Mouse (Mus musculus) heart, embryonic 12.5 days (tissue): ENCODE data around the gene Prr15. TPM values are rescaled to one million over a fixed set of nuclear protein-coding genes. Genes with fewer than 3 reads are reported as not detected.

Source experiments
- ATAC-seq: fragments of 200-750 bp; cut with Nextera tagmentation; 2 replicates; pipeline ENCODE4 v1.8.0; 2017; ENCODE audit warnings: moderate TSS enrichment, moderate library complexity; ENCODE audit not compliant: insufficient number of reproducible peaks, low FRiP score
- H3K27ac ChIP-seq: fragments of 300-500 bp; sonication (generic); 2 replicates; pipeline ENCODE4 v1.5.1; 2016; ENCODE audit warnings: mild to moderate bottlenecking, moderate library complexity; ENCODE audit not compliant: poor library complexity, severe bottlenecking
- H3K27me3 ChIP-seq: fragments of 300-500 bp; sonication (generic); replicated peaks from 2 replicates; pipeline ENCODE4 v1.6.1; 2016; ENCODE audit warnings: mild to moderate bottlenecking, moderate library complexity
- H3K36me3 ChIP-seq: fragments of 300-500 bp; sonication (generic); 2 replicates; pipeline ENCODE4 v1.6.1; 2016; ENCODE audit warnings: mild to moderate bottlenecking, moderate library complexity
- H3K4me1 ChIP-seq: fragments of 300-500 bp; sonication (generic); replicated peaks from 2 replicates; pipeline ENCODE4 v1.6.1; 2016; ENCODE audit warnings: mild to moderate bottlenecking
- H3K4me2 ChIP-seq: fragments of 300-500 bp; sonication (generic); 2 replicates; pipeline ENCODE4 v1.6.1; 2016; ENCODE audit warnings: mild to moderate bottlenecking, moderate library complexity
- H3K4me3 ChIP-seq: fragments of 300-500 bp; sonication (generic); 2 replicates; pipeline ENCODE4 v1.5.1; 2016; ENCODE audit warnings: mild to moderate bottlenecking
- H3K9ac ChIP-seq: fragments of 300-500 bp; sonication (generic); 2 replicates; pipeline ENCODE4 v1.6.1; 2016; ENCODE audit warnings: mild to moderate bottlenecking, moderate library complexity
- H3K9me3 ChIP-seq: fragments of 300-500 bp; sonication (generic); replicated peaks from 2 replicates; pipeline ENCODE4 v1.6.1; 2016; ENCODE audit warnings: mild to moderate bottlenecking, moderate library complexity
- WGBS: fragments of 180-500 bp; shearing (Covaris S2); methylation state at CpG from one replicate; pipeline ENCODE4 v1.1.7; 2016; 5-methylcytosine and 5-hydroxymethylcytosine counted together
- polyA plus RNA-seq: library from polyadenylated mRNA; unstranded; fragments of >200 nt; fragmentation: Nextera tagmentation; extraction: Ambion mirVana; gene quantifications from 2 replicates; pipeline ENCODE4 v1.2.1, GENCODE M21; 2016

The Prr15 gene
- polyA plus RNA-seq, 1 experiment from 2014 or later, result 13.7 TPM

- Histone ChIP-seq H3K4me1 (peaks cover 11% of the 10 kb centered on the region; the same call in 1 of the 2 replicates), H3K9me3 (no peaks in the 10 kb centered on the region), H3K27me3 (peaks cover 9% of the 10 kb centered on the region; the same call in 1 of the 2 replicates), H3K36me3 (no peaks in the 10 kb centered on the region), H3K27ac (no peak overlapping the region), H3K4me3 (no peak overlapping the region), H3K9ac (no peak overlapping the region), H3K4me2 (no peak overlapping the region)
- WGBS, result 69% methylated on average over 10 of the region's 10 CpGs
- ATAC-seq, result no peak
Measured at GRCm38 (mm10) chr6:54331765-54332164, 6.1 kb downstream of the Prr15 start.

GRCm38 (mm10) chr6:54332203-54332602 lies 6.6 kb downstream of the Prr15 start:
- Histone ChIP-seq H3K4me1 (peaks cover 9% of the 10 kb centered on the region; the same call in 1 of the 2 replicates), H3K27me3 (peaks cover 9% of the 10 kb centered on the region; the same call in 1 of the 2 replicates), H3K9ac (no peak overlapping the region), H3K27ac (no peak overlapping the region), H3K4me3 (no peak overlapping the region), H3K36me3 (no peaks in the 10 kb centered on the region), H3K9me3 (no peaks in the 10 kb centered on the region), H3K4me2 (no peak overlapping the region)
- no peak for ATAC-seq
- whole genome bisulfite sequencing, result 77% methylated on average over 8 of the region's 8 CpGs

GRCm38 (mm10) chr6:54333116-54333651 lies 7.5 kb downstream of the Prr15 start:
- Histone ChIP-seq H3K4me3 (no peak overlapping the region), H3K4me1 (peaks cover 7% of the 10 kb centered on the region; the same call in 1 of the 2 replicates), H3K9ac (no peak overlapping the region), H3K36me3 (no peaks in the 10 kb centered on the region), H3K9me3 (no peaks in the 10 kb centered on the region), H3K4me2 (no peak overlapping the region), H3K27me3 (peaks cover 9% of the 10 kb centered on the region; the same call in 1 of the 2 replicates), H3K27ac (no peak overlapping the region)
- no peak for ATAC-seq
- 53% methylated on average over 11 of the region's 11 CpGs for WGBS

DNA sequence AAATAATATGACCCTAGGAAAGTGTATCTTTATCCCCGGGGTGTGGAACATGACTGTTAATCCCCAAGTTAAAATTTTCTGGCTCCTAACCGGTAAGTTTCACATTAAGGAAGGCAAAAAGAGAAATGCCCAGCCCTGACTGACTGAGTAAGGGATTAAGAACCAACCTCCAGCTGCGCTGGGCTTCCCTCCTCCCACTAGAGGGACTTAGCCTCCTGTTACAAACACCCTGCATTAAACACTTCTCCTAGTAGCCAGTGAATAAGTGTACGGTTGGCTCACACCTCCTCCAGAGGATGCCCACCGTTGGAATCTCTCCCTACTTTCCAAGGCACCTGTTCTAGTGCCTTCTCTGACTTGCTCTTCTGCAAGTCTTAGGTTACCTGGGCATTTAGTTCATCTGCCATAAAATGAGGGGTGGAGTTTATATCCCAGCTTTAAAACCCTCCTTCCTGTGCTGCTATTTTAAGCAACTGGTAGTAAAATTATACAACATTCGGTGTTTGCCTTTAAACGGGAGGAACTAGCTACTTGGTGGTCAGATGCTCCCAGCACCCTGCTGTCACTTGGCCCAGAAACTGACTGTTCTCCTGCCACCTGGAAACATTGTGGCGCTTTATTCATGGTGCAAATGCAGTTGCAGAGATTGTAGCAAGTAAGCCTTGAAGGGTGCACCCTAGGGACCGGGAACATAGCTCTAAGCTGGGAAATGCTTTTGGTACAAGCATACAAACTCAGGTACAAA lies 8.2 kb downstream of the Prr15 start:
- Histone ChIP-seq H3K4me1 (0 out of 2 replicates have a peak, but pooled peaks cover 3% of the 10 kb centered on the region), H3K27ac (no peak overlapping the region), H3K9me3 (no peaks in the 10 kb centered on the region), H3K4me2 (no peak overlapping the region), H3K36me3 (no peaks in the 10 kb centered on the region), H3K4me3 (no peak overlapping the region), H3K27me3 (peaks cover 4% of the 10 kb centered on the region; the same call in 1 of the 2 replicates), H3K9ac (no peak overlapping the region)
- 49% methylated on average over 9 of the region's 9 CpGs for WGBS
- ATAC-seq, result no peak

DNA sequence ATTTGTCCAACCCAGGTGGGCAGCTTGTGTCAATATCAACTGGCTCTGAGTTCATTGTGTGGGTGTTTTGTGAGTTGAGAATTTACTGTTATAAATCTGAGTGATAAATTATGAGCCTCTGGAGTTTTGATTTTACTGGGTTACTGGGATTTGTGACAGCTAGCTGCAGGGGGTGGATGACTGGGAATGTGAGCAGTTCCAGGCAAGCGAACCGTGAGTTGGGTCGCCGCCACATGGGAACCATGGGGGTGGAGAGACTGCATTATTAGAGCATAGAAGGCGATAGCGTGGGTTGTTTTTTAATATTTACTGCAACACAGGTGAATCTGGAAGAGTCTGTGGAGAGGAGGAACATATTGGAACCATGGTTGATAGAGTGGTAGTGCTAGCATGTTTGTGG lies 11.7 kb downstream of the Prr15 start:
- Histone ChIP-seq H3K4me1 (0 out of 2 replicates have a peak, but pooled peaks cover 3% of the 10 kb centered on the region), H3K27me3 (peaks cover 4% of the 10 kb centered on the region; the same call in 1 of the 2 replicates), H3K4me3 (no peak overlapping the region), H3K27ac (no peak overlapping the region), H3K9me3 (no peaks in the 10 kb centered on the region), H3K4me2 (no peak overlapping the region), H3K9ac (no peak overlapping the region), H3K36me3 (no peaks in the 10 kb centered on the region)
- ATAC-seq, result no peak
- 74% methylated on average over 6 of the region's 6 CpGs for WGBS

GRCm38 (mm10) chr6:54341133-54341532 lies 15.5 kb downstream of the Prr15 start:
- Histone ChIP-seq H3K9me3 (no peaks in the 10 kb centered on the region), H3K4me1 (no peaks in the 10 kb centered on the region), H3K27me3 (no peaks in the 10 kb centered on the region), H3K27ac (no peak overlapping the region), H3K4me3 (no peak overlapping the region), H3K36me3 (no peaks in the 10 kb centered on the region), H3K9ac (no peak overlapping the region), H3K4me2 (no peak overlapping the region)
- no peak for ATAC-seq
- WGBS, result 86% methylated on average over 5 of the region's 5 CpGs

DNA sequence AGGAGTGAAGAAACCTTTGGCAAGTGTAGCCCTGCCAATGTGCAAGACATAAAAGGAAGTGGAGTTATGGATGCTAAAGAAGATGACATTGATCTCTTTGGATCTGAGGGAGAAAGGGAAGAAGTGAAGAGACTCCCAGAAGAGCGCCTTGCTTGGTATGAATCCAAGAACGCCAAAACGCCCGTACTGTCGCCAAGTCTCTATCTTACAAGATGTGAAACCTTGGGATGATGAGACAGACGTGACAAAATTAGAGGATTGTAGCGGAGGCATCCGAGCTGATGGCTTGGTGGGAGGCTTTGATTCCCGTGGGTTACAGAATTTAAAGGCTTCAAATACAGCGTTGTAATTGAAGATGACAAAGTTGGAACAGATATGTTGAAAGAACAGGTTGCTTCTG lies 16.6 kb downstream of the Prr15 start:
- WGBS, result 78% methylated on average over 10 of the region's 10 CpGs

GRCm38 (mm10) chr6:54351860-54352259 lies 26.2 kb downstream of the Prr15 start:
- Histone ChIP-seq H3K9me3 (no peaks in the 10 kb centered on the region), H3K27me3 (no peaks in the 10 kb centered on the region), H3K36me3 (no peaks in the 10 kb centered on the region), H3K4me1 (peaks cover 10% of the 10 kb centered on the region), H3K4me3 (no peak overlapping the region), H3K27ac (no peak overlapping the region), H3K4me2 (no peak overlapping the region), H3K9ac (no peak overlapping the region)
- 60% methylated on average over 5 of the region's 5 CpGs for WGBS
- ATAC-seq, result no peak

More for the DNA sequence above, 16.6 kb downstream of the Prr15 start:
- Histone ChIP-seq H3K27me3 (no peaks in the 10 kb centered on the region), H3K4me2 (no peak overlapping the region), H3K4me1 (no peaks in the 10 kb centered on the region), H3K9ac (no peak overlapping the region), H3K27ac (no peak overlapping the region), H3K4me3 (no peak overlapping the region), H3K36me3 (no peaks in the 10 kb centered on the region), H3K9me3 (no peaks in the 10 kb centered on the region)
- ATAC-seq, result no peak

DNA sequence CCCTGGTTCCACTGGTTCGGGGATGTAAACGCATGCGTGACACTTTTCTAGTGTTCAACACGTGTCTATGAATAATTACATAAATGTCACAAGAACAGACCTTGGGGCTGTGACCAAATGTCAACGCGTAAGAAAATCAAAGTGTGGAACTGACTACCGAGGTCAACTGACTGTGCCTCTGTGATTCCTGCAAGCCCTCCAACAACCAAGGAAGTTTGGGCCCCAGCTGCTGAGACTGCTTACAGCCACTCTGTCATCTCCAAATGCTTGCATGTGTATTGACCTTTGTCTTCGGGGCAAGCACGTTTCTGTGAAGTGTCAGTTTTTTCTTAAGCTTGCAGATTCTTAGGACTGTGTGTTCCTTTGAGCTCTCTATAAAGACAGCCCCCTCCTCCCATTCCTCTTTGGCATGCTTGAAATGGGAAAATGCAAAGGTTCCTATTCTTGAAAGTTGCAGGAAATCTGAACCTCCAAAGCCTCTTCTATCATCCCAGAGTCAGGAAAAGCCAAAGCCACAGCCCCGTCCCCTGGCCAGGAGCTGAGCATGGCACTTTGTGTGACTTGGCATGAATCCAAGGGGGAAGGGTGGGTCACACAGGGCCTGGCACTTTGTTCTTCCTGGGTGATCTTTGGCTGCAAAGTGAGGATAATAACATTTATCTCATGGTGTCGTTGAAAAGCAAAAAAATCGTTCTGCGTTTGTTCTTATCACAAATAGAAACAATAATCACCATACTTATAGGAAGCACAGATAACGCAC lies 27.5 kb downstream of the Prr15 start:
- Histone ChIP-seq H3K9ac (no peak overlapping the region), H3K36me3 (no peaks in the 10 kb centered on the region), H3K4me1 (peaks cover 10% of the 10 kb centered on the region), H3K9me3 (no peaks in the 10 kb centered on the region), H3K27ac (no peak overlapping the region), H3K4me3 (no peak overlapping the region), H3K27me3 (no peaks in the 10 kb centered on the region), H3K4me2 (no peak overlapping the region)
- ATAC-seq, result no peak
- 57% methylated on average over 14 of the region's 14 CpGs for WGBS

GRCm38 (mm10) chr6:54353698-54354097 lies 28.1 kb downstream of the Prr15 start:
- Histone ChIP-seq H3K27me3 (no peaks in the 10 kb centered on the region), H3K4me1 (peaks cover 10% of the 10 kb centered on the region), H3K36me3 (no peaks in the 10 kb centered on the region), H3K4me3 (no peak overlapping the region), H3K4me2 (no peak overlapping the region), H3K9ac (no peak overlapping the region), H3K9me3 (no peaks in the 10 kb centered on the region), H3K27ac (no peak overlapping the region)
- no peak for ATAC-seq
- WGBS, result 81% methylated on average over 5 of the region's 5 CpGs

GRCm38 (mm10) chr6:54355626-54356025 lies 30.0 kb downstream of the Prr15 start:
- Histone ChIP-seq H3K4me2 (no peak overlapping the region), H3K4me1 (peaks cover 10% of the 10 kb centered on the region), H3K4me3 (no peak overlapping the region), H3K9ac (no peak overlapping the region), H3K27ac (no peak overlapping the region), H3K27me3 (no peaks in the 10 kb centered on the region), H3K9me3 (peaks cover 3% of the 10 kb centered on the region; the same call in 1 of the 2 replicates), H3K36me3 (no peaks in the 10 kb centered on the region)
- WGBS, result 62% methylated on average over 6 of the region's 6 CpGs
- ATAC-seq, result no peak
